Mouse (Mus musculus) kidney, embryonic 14.5 days (tissue): ENCODE results near the gene AC129217.1. TPM values are rescaled to one million over a fixed set of nuclear protein-coding genes. Genes with fewer than 3 reads are reported as not detected.
"Not testable (repeated sequence)": the region's sequence is repeated elsewhere in the genome, so short reads cannot be mapped to it uniquely, and the experiment has no call there.

ENCODE experiments used
- ATAC-seq: fragments of 200-750 bp; cut with Nextera tagmentation; 2 replicates; pipeline ENCODE4 v1.8.0; 2017; ENCODE audit warnings: moderate number of reproducible peaks, mild to moderate bottlenecking, moderate TSS enrichment, moderate library complexity; ENCODE audit not compliant: low FRiP score, low TSS enrichment
- H3K27ac ChIP-seq: fragments of 300-500 bp; sonication (generic); 2 replicates; pipeline ENCODE4 v1.5.1; 2014; ENCODE audit warnings: low read depth, mild to moderate bottlenecking, low read length, moderate library complexity, mixed read lengths
- H3K27me3 ChIP-seq: fragments of 300-500 bp; sonication (generic); 2 replicates; pipeline ENCODE4 v1.6.1; 2014; ENCODE audit warnings: mild to moderate bottlenecking, low read length; ENCODE audit not compliant: control insufficient read depth, insufficient read depth
- H3K36me3 ChIP-seq: fragments of 300-500 bp; sonication (generic); 2 replicates; pipeline ENCODE4 v1.6.1; 2014; ENCODE audit warnings: low read length, mixed read lengths; ENCODE audit not compliant: control insufficient read depth, insufficient read depth
- H3K4me1 ChIP-seq: fragments of 300-500 bp; sonication (generic); 2 replicates; pipeline ENCODE4 v1.6.1; 2014; ENCODE audit warnings: low read length, mixed read lengths; ENCODE audit not compliant: control insufficient read depth, insufficient read depth
- H3K4me2 ChIP-seq: fragments of 300-500 bp; sonication (generic); replicated peaks from 2 replicates; pipeline ENCODE4 v1.6.1; 2014; ENCODE audit warnings: low read depth, mild to moderate bottlenecking, low read length
- H3K4me3 ChIP-seq: fragments of 300-500 bp; sonication (generic); 2 replicates; pipeline ENCODE4 v1.5.1; 2014; ENCODE audit warnings: mild to moderate bottlenecking, low read length
- H3K9ac ChIP-seq: fragments of 300-500 bp; sonication (generic); 2 replicates; pipeline ENCODE4 v1.6.1; 2014; ENCODE audit warnings: low read depth, mild to moderate bottlenecking, low read length, moderate library complexity
- H3K9me3 ChIP-seq: fragments of 300-500 bp; sonication (generic); 2 replicates; pipeline ENCODE4 v1.6.1; 2016; ENCODE audit warnings: low read length; ENCODE audit not compliant: control insufficient read depth
- WGBS: fragments of 180-500 bp; shearing (Covaris S2); extraction: QIAGEN DNeasy Blood & Tissue Kit; methylation state at CpG from one replicate; pipeline ENCODE4 v1.1.7; 2014; 5-methylcytosine and 5-hydroxymethylcytosine counted together
- polyA plus RNA-seq: library from polyadenylated mRNA; unstranded; fragments of >200 nt; fragmentation: Nextera tagmentation; extraction: Ambion mirVana; gene quantifications from 2 replicates; pipeline ENCODE4 v1.2.1, GENCODE M21; 2014

The AC129217.1 gene
- polyA plus RNA-seq, 1 experiment from 2014 or later = not detected

- Histone ChIP-seq H3K4me3 (no peak overlapping the region), H3K9ac (no peak overlapping the region), H3K36me3 (peaks cover 8% of the 10 kb centered on the region; the same call in 1 of the 2 replicates), H3K4me2 (no peak overlapping the region), H3K27ac (no peak overlapping the region), H3K9me3 (no peaks in the 10 kb centered on the region), H3K4me1 (no peaks in the 10 kb centered on the region), H3K27me3 (no peaks in the 10 kb centered on the region)
- ATAC-seq = no peak
- whole genome bisulfite sequencing = 56% methylated on average over 10 of the region's 10 CpGs
These were observed 22.8 kb downstream of the AC129217.1 start for GRCm38 (mm10) chr19:8852236-8852928.

GRCm38 (mm10) chr19:8853117-8853516 lies 23.5 kb downstream of the AC129217.1 start:
- peaks cover 3% of the 10 kb centered on the region; the same call in 1 of the 2 replicates for H3K36me3 ChIP-seq
- H3K27me3 ChIP-seq = no peaks in the 10 kb centered on the region
- 83% methylated on average over 3 of the region's 3 CpGs for WGBS
- H3K9ac ChIP-seq = no peak overlapping the region
- H3K4me3 ChIP-seq = no peak overlapping the region
- H3K9me3 ChIP-seq = no peaks in the 10 kb centered on the region
- H3K4me2 ChIP-seq = no peak overlapping the region
- ATAC-seq = no peak
- H3K27ac ChIP-seq = no peak overlapping the region
- H3K4me1 ChIP-seq = no peaks in the 10 kb centered on the region

GRCm38 (mm10) chr19:8857689-8858088 lies 28.1 kb downstream of the AC129217.1 start:
- no peaks in the 10 kb centered on the region for H3K9me3 ChIP-seq
- no peak overlapping the region for H3K27ac ChIP-seq
- no peaks in the 10 kb centered on the region for H3K27me3 ChIP-seq
- H3K4me3 ChIP-seq = no peak overlapping the region
- H3K36me3 ChIP-seq = no peaks in the 10 kb centered on the region
- H3K4me1 ChIP-seq = no peaks in the 10 kb centered on the region
- no peak overlapping the region for H3K9ac ChIP-seq
- peak; percentile 54; the same call in 1 of the 2 replicates for ATAC-seq
- no peak overlapping the region for H3K4me2 ChIP-seq
- WGBS = 46% methylated on average over 4 of the region's 4 CpGs

- 21% methylated on average over 1 of the region's 1 CpGs for WGBS
- Histone ChIP-seq H3K9ac (no peak overlapping the region), H3K36me3 (no peaks in the 10 kb centered on the region), H3K27ac (no peak overlapping the region), H3K4me1 (no peaks in the 10 kb centered on the region), H3K9me3 (no peaks in the 10 kb centered on the region), H3K27me3 (no peaks in the 10 kb centered on the region), H3K4me3 (no peak overlapping the region), H3K4me2 (no peak overlapping the region)
- ATAC-seq = peak; percentile 45; the same call in 1 of the 2 replicates
These were observed 29.4 kb downstream of the AC129217.1 start for GRCm38 (mm10) chr19:8859018-8859417.

- WGBS = 90% methylated on average over 6 of the region's 6 CpGs
- Histone ChIP-seq H3K4me2 (no peak overlapping the region), H3K9me3 (no peaks in the 10 kb centered on the region), H3K36me3 (no peaks in the 10 kb centered on the region), H3K9ac (no peak overlapping the region), H3K4me1 (no peaks in the 10 kb centered on the region), H3K27me3 (no peaks in the 10 kb centered on the region), H3K4me3 (no peak overlapping the region), H3K27ac (no peak overlapping the region)
- no peak for ATAC-seq
These were observed 34.7 kb downstream of the AC129217.1 start for GRCm38 (mm10) chr19:8864265-8864664.

- not testable (repeated sequence) for H3K4me1 ChIP-seq, H3K9ac ChIP-seq, ATAC-seq, H3K4me3 ChIP-seq, H3K27ac ChIP-seq, H3K9me3 ChIP-seq, H3K27me3 ChIP-seq, H3K4me2 ChIP-seq
- H3K36me3 ChIP-seq = peaks cover 24% of the 10 kb centered on the region
- WGBS = 81% methylated on average over 3 of the region's 3 CpGs
These were observed 40.8 kb downstream of the AC129217.1 start for GRCm38 (mm10) chr19:8870381-8870780.

DNA sequence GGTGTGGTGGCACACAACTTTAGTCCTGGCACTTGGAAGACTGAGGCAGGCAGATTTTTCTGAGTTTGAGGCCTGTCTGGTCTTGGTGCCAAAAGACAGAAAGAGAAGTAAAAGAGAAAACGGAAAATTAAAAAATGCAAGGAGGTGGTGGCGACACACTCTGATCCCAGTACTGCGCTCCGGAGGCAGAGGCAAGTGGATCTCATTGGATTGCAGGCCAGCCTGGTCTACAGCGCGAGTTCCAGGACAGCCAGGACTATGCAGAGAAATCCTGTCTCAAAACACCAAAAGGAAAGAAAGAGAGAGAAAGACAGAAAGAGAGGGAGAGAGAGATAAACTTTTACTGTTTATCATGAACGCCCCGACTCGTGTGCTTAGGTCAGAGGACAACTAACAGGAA lies 41.3 kb downstream of the AC129217.1 start:
- Histone ChIP-seq H3K9me3 (no peaks in the 10 kb centered on the region), H3K27ac (peak overlapping the region; percentile 56; the same call in 1 of the 2 replicates), H3K9ac (peak overlapping the region; percentile 96), H3K4me1 (peaks cover 5% of the 10 kb centered on the region), H3K36me3 (peaks cover 29% of the 10 kb centered on the region), H3K4me2 (peak overlapping the region; percentile 85), H3K27me3 (no peaks in the 10 kb centered on the region), H3K4me3 (peak overlapping the region; percentile 94)
- 59% methylated on average over 9 of the region's 9 CpGs for WGBS
- peak; percentile 32; the same call in 1 of the 2 replicates for ATAC-seq

DNA sequence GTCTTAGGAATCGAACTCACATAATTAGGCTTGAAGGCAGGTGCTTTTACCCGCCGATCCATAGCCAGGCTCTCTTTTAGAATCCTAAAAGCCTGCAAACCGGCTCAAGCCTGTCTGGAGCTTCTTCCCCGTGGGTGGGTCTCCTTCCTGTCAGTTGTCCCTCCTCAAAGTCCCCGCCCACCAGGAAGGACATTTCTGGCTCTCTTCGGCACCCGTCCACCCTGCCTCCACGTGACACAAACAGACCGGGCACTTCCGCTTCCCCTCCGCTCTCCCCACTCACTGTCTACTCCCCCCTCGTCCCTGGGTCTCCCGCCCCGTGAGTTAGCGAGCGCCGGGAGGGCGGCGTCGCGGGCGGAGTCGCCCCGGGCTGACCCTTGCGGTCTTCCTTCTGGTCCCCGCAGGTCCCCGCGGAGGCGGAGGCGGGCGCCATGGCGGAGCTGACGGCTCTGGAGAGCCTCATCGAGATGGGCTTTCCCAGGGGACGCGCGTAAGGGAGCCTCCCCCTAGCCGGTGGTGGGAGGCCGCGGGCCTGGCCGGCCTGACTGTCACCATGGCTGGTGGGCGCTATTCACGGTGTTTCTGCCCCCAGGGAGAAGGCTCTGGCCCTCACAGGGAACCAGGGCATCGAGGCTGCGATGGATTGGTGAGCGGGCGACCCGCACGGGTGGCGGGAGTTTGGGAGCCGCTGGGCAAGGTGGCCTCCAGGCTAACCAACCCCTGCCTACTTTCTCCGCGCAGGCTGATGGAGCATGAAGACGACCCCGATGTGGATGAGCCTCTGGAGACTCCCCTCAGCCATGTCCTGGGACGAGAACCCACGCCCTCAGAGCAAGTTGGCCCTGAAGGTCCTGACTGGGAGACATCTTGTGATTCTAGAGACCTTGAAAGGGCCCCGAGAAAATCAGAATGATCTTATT lies 42.0 kb downstream of the AC129217.1 start, which contains the start of gene Ubxn1:
Gene Ubxn1 (plus strand): TSS at position 230 of the 920 bp plus-strand sequence.
- WGBS = under 1% methylated on average over 50 of the region's 59 CpGs
- peak; percentile 97 for ATAC-seq
- peak within 1 kb of the TSS; percentile 94 for H3K4me3 ChIP-seq
- no peaks in the 10 kb centered on the region for H3K9me3 ChIP-seq
- no peaks in the 10 kb centered on the region for H3K27me3 ChIP-seq
- H3K27ac ChIP-seq = peak within 1 kb of the TSS; percentile 71
- H3K9ac ChIP-seq = peak within 1 kb of the TSS; percentile 96
- H3K36me3 ChIP-seq = peaks cover 36% of the 10 kb centered on the region
- H3K4me1 ChIP-seq = peaks cover 5% of the 10 kb centered on the region
- H3K4me2 ChIP-seq = peak within 1 kb of the TSS; percentile 85
